Mouse (Mus musculus) forebrain, embryonic 12.5 days (tissue): ENCODE results near the gene Hist1h1c. TPM values are rescaled to one million over a fixed set of nuclear protein-coding genes. Genes with fewer than 3 reads are reported as not detected.

Source experiments
- ATAC-seq: fragments of 200-750 bp; cut with Nextera tagmentation; 2 replicates; pipeline ENCODE4 v1.8.0; 2017; ENCODE audit warnings: moderate TSS enrichment; ENCODE audit not compliant: low FRiP score
- H3K27ac ChIP-seq: fragments of 300-500 bp; sonication (generic); 2 replicates; pipeline ENCODE4 v1.5.1; 2016; ENCODE audit warnings: mild to moderate bottlenecking
- H3K27me3 ChIP-seq: fragments of 300-500 bp; sonication (generic); 2 replicates; pipeline ENCODE4 v1.6.1; 2016; ENCODE audit warnings: mild to moderate bottlenecking
- H3K36me3 ChIP-seq: fragments of 300-500 bp; sonication (generic); replicated peaks from 2 replicates; pipeline ENCODE4 v1.6.1; 2016; ENCODE audit warnings: mild to moderate bottlenecking
- H3K4me1 ChIP-seq: fragments of 300-500 bp; sonication (generic); 2 replicates; pipeline ENCODE4 v1.6.1; 2016
- H3K4me2 ChIP-seq: fragments of 300-500 bp; sonication (generic); 2 replicates; pipeline ENCODE4 v1.6.1; 2016; ENCODE audit warnings: mild to moderate bottlenecking, moderate library complexity
- H3K4me3 ChIP-seq: fragments of 300-500 bp; sonication (generic); replicated peaks from 2 replicates; pipeline ENCODE4 v1.5.1; 2016; ENCODE audit warnings: mild to moderate bottlenecking
- H3K9ac ChIP-seq: fragments of 300-500 bp; sonication (generic); 2 replicates; pipeline ENCODE4 v1.6.1; 2016; ENCODE audit warnings: mild to moderate bottlenecking
- H3K9me3 ChIP-seq: fragments of 300-500 bp; sonication (generic); 2 replicates; pipeline ENCODE4 v1.6.1; 2016
- WGBS: fragments of 180-500 bp; shearing (Covaris S2); methylation state at CpG from one replicate; pipeline ENCODE4 v1.1.7; 2016; 5-methylcytosine and 5-hydroxymethylcytosine counted together
- polyA plus RNA-seq: library from polyadenylated mRNA; unstranded; fragments of >200 nt; fragmentation: Nextera tagmentation; extraction: Ambion mirVana; gene quantifications from 2 replicates; pipeline ENCODE4 v1.2.1, GENCODE M21; 2016

Hist1h1c gene
- polyA plus RNA-seq, 1 experiment from 2014 or later, result 15.2 TPM

- WGBS, result 91% methylated on average over 4 of the region's 4 CpGs
- no peaks in the 10 kb centered on the region for H3K36me3 ChIP-seq
- ATAC-seq, result no peak
- H3K9ac ChIP-seq, result no peak overlapping the region
- H3K27me3 ChIP-seq, result no peaks in the 10 kb centered on the region
- no peaks in the 10 kb centered on the region for H3K9me3 ChIP-seq
- H3K4me3 ChIP-seq, result no peak overlapping the region
- H3K4me1 ChIP-seq, result no peaks in the 10 kb centered on the region
- no peak overlapping the region for H3K27ac ChIP-seq
- H3K4me2 ChIP-seq, result no peak overlapping the region
These were observed 14.4 kb upstream of the Hist1h1c start for GRCm38 (mm10) chr13:23724239-23724638.

- H3K27ac ChIP-seq, result no peak overlapping the region
- WGBS, result no CpG with 5 or more reads among the region's 1 CpGs
- no peak overlapping the region for H3K4me2 ChIP-seq
- no peaks in the 10 kb centered on the region for H3K4me1 ChIP-seq
- H3K4me3 ChIP-seq, result no peak overlapping the region
- ATAC-seq, result no peak
- H3K27me3 ChIP-seq, result no peaks in the 10 kb centered on the region
- H3K36me3 ChIP-seq, result no peaks in the 10 kb centered on the region
- H3K9ac ChIP-seq, result no peak overlapping the region
- no peaks in the 10 kb centered on the region for H3K9me3 ChIP-seq
These were observed 13.4 kb upstream of the Hist1h1c start for GRCm38 (mm10) chr13:23725213-23725612.

- no peaks in the 10 kb centered on the region for H3K27me3 ChIP-seq
- no peak overlapping the region for H3K4me2 ChIP-seq
- no peak overlapping the region for H3K4me3 ChIP-seq
- H3K4me1 ChIP-seq, result no peaks in the 10 kb centered on the region
- no peaks in the 10 kb centered on the region for H3K36me3 ChIP-seq
- WGBS, result 91% methylated on average over 18 of the region's 18 CpGs
- no peaks in the 10 kb centered on the region for H3K9me3 ChIP-seq
- H3K27ac ChIP-seq, result no peak overlapping the region
- no peak overlapping the region for H3K9ac ChIP-seq
- no peak for ATAC-seq
These were observed 10.0 kb upstream of the Hist1h1c start for GRCm38 (mm10) chr13:23728472-23729191.

DNA sequence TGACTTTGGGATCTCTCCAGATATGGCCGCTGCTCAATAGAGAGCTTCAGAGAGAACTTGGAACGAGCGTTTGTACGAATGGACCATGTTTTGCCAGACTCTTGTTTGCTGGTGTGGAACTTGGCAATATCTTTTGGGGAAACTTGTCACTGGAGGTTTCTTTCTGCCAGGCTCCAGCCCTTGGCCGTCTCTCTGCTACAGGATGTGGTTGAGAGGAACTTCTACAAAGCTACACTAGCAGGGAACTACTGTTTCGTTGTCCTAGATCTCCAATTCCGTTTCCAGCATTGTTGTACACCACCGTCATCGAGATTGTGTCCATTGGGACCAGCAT, 9.4 kb upstream of the Hist1h1c start:
- 95% methylated on average over 9 of the region's 9 CpGs for WGBS
- no peaks in the 10 kb centered on the region for H3K4me1 ChIP-seq
- no peaks in the 10 kb centered on the region for H3K9me3 ChIP-seq
- no peaks in the 10 kb centered on the region for H3K36me3 ChIP-seq
- no peaks in the 10 kb centered on the region for H3K27me3 ChIP-seq
- no peak overlapping the region for H3K27ac ChIP-seq
- H3K4me2 ChIP-seq, result no peak overlapping the region
- H3K4me3 ChIP-seq, result no peak overlapping the region
- H3K9ac ChIP-seq, result no peak overlapping the region
- no peak for ATAC-seq

DNA sequence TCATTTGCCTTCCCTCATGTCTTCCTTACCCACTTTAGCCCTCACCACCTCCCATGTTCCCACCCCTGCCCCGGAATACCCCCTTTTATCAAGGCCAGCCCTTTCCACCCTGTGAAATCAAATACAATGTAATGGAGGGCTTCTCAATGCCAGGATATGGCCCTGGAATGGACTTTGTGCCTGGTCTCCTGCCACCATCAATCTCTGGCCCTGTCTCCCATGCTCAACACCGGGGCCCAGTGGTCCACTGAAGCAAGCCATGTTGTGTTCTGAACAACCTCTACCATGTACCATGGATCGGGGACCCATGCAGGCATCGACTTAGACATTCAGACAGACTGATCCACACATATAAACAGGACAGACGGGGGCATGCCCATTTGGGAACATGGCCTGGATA, 8.9 kb upstream of the Hist1h1c start:
- H3K27ac ChIP-seq, result no peak overlapping the region
- 94% methylated on average over 5 of the region's 5 CpGs for WGBS

GRCm38 (mm10) chr13:23730479-23730878, 8.1 kb upstream of the Hist1h1c start:
- H3K27me3 ChIP-seq, result no peaks in the 10 kb centered on the region
- H3K9ac ChIP-seq, result no peak overlapping the region
- no peak overlapping the region for H3K27ac ChIP-seq
- H3K9me3 ChIP-seq, result no peaks in the 10 kb centered on the region
- H3K4me1 ChIP-seq, result no peaks in the 10 kb centered on the region
- WGBS, result 64% methylated on average over 8 of the region's 8 CpGs
- no peaks in the 10 kb centered on the region for H3K36me3 ChIP-seq
- ATAC-seq, result no peak
- no peak overlapping the region for H3K4me3 ChIP-seq
- H3K4me2 ChIP-seq, result no peak overlapping the region

More for the DNA sequence above, 8.9 kb upstream of the Hist1h1c start:
- no peak for ATAC-seq
- H3K27me3 ChIP-seq, result no peaks in the 10 kb centered on the region
- no peaks in the 10 kb centered on the region for H3K4me1 ChIP-seq
- H3K9me3 ChIP-seq, result no peaks in the 10 kb centered on the region
- no peak overlapping the region for H3K4me3 ChIP-seq
- H3K36me3 ChIP-seq, result no peaks in the 10 kb centered on the region
- H3K9ac ChIP-seq, result no peak overlapping the region
- H3K4me2 ChIP-seq, result no peak overlapping the region

DNA sequence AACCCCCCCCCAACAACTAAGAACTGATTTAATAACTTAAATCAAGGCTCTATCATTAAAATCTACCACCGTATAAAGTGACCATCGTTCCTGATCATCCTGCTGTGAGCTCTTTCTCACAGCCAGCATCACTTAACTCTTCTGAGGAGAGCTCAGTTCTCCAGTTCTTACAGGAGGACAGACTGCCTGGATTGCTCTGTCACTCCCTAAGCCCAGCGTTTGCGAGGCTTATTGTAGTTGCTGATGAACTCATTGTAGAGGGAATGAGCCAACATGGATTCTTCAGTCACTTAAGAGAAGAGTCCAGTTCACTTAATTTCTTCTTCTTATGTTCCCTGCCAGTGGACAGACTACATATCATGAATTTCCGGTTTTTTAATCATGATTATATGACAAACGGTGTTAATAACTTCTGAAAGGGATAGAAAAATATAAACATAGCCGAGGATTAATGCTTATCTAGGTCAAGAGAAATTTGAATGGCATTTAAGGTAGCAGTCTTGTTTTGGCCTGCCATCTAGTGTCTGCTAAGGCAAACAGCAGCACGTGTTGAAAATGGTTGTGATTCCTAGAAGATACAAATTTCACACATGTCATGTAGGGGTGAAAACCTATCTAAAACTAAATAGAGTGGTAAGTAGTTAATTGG, 6.3 kb upstream of the Hist1h1c start:
- H3K4me1 ChIP-seq, result no peaks in the 10 kb centered on the region
- WGBS, result 23% methylated on average over 8 of the region's 8 CpGs
- H3K27ac ChIP-seq, result no peak overlapping the region
- no peak overlapping the region for H3K4me3 ChIP-seq
- H3K4me2 ChIP-seq, result no peak overlapping the region
- ATAC-seq, result no peak
- no peaks in the 10 kb centered on the region for H3K9me3 ChIP-seq
- H3K27me3 ChIP-seq, result no peaks in the 10 kb centered on the region
- H3K9ac ChIP-seq, result no peak overlapping the region
- no peaks in the 10 kb centered on the region for H3K36me3 ChIP-seq

- no peak overlapping the region for H3K4me2 ChIP-seq
- no peak overlapping the region for H3K9ac ChIP-seq
- H3K9me3 ChIP-seq, result no peaks in the 10 kb centered on the region
- ATAC-seq, result no peak
- H3K27me3 ChIP-seq, result no peaks in the 10 kb centered on the region
- no peak overlapping the region for H3K4me3 ChIP-seq
- H3K36me3 ChIP-seq, result no peaks in the 10 kb centered on the region
- H3K4me1 ChIP-seq, result peaks cover 22% of the 10 kb centered on the region
- H3K27ac ChIP-seq, result no peak overlapping the region
- WGBS, result 78% methylated on average over 5 of the region's 5 CpGs
These were observed 1.5 kb upstream of the Hist1h1c start for GRCm38 (mm10) chr13:23737091-23737490.

DNA sequence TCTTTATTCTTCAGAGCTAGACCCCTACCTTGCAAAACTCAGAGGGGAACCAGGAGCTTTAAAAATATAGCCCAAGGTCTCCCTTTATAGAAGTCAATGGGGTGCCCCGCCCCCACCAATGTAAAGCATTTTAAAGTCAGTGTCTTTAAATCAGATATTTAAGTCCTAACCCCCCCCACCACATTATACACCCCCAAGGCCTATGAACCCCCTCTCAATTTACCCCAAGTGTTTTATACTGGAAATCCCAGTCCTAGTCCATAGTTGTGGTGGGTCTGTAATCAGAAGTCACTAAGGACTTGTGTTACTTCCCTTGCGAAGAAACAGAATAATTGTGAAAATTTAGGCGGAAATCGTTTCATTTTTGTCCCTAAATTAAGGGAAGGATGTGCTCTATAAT, 567 bp upstream of the Hist1h1c start:
- Histone ChIP-seq H3K4me1 (peaks cover 22% of the 10 kb centered on the region), H3K9me3 (no peaks in the 10 kb centered on the region), H3K4me3 (peak overlapping the region; percentile 58; the same call in 1 of the 2 replicates), H3K27me3 (no peaks in the 10 kb centered on the region), H3K27ac (peak overlapping the region; percentile 99), H3K36me3 (no peaks in the 10 kb centered on the region), H3K4me2 (peak overlapping the region; percentile 95), H3K9ac (peak overlapping the region; percentile 36; the same call in 1 of the 2 replicates)
- 20% methylated on average over 4 of the region's 4 CpGs for WGBS
- no peak for ATAC-seq

DNA sequence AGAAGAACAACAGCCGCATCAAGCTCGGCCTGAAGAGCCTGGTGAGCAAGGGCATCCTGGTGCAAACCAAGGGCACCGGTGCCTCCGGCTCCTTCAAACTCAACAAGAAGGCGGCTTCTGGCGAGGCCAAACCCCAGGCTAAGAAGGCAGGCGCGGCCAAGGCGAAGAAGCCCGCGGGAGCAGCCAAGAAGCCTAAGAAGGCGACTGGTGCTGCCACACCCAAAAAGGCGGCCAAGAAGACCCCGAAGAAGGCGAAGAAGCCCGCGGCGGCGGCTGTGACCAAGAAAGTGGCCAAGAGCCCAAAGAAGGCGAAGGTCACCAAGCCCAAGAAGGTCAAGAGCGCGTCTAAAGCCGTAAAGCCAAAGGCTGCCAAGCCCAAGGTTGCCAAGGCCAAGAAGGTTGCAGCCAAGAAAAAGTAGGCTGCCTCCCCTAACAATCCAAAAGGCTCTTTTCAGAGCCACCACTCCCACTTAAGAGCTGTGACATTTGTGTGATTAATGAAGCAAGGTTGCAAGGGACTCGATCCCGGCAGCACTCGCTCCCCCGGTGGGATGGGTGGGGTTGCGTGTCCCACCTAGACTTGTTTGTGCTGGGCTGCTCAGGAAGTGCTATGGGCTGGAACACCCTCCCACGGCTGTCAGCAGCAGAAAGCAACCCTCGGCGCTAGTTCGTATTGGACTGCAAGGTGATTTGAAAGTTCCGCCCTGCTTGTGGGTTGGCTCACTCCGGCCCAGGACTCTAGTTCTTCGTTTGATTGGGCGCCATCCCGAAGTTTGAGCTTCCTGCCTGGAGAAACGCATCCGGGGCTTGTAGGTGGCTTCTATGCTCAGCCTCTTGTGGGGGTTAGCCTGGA, 687 bp downstream of the Hist1h1c start:
- peaks cover 26% of the 10 kb centered on the region for H3K4me1 ChIP-seq
- H3K36me3 ChIP-seq, result no peaks in the 10 kb centered on the region
- H3K9me3 ChIP-seq, result no peaks in the 10 kb centered on the region
- ATAC-seq, result peak; percentile 84
- H3K27ac ChIP-seq, result peak overlapping the region; percentile 99
- H3K4me2 ChIP-seq, result peak overlapping the region; percentile 95
- peak overlapping the region; percentile 58 for H3K4me3 ChIP-seq
- WGBS, result under 1% methylated on average over 38 of the region's 39 CpGs
- peak overlapping the region; percentile 90 for H3K9ac ChIP-seq
- no peaks in the 10 kb centered on the region for H3K27me3 ChIP-seq

DNA sequence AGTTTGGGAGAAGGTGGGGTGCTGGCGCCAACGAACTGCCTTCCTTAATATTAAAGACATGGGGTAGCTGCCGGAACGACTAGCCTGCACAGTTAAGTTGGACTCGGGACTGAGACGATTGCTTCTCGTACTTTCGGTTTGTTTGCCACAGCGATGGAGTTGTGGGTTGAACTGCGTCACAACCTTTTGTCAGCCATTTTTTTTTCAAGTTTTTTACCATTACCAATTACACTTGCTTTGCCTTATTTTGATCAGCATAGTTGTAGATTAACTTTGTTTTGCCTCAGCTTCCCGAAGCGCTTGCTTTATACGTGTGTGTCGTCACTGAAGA, 1.3 kb downstream of the Hist1h1c start:
- no peaks in the 10 kb centered on the region for H3K9me3 ChIP-seq
- no peaks in the 10 kb centered on the region for H3K27me3 ChIP-seq
- peak overlapping the region; percentile 58 for H3K4me3 ChIP-seq
- WGBS, result under 1% methylated on average over 14 of the region's 14 CpGs
- ATAC-seq, result no peak
- peak overlapping the region; percentile 99 for H3K27ac ChIP-seq
- H3K4me1 ChIP-seq, result peaks cover 31% of the 10 kb centered on the region
- H3K4me2 ChIP-seq, result peak overlapping the region; percentile 95
- H3K36me3 ChIP-seq, result no peaks in the 10 kb centered on the region
- peak overlapping the region; percentile 90 for H3K9ac ChIP-seq

- ATAC-seq, result no peak
- H3K36me3 ChIP-seq, result no peaks in the 10 kb centered on the region
- H3K4me3 ChIP-seq, result peak overlapping the region; percentile 58
- H3K4me2 ChIP-seq, result peak overlapping the region; percentile 95
- no peaks in the 10 kb centered on the region for H3K9me3 ChIP-seq
- 41% methylated on average over 13 of the region's 13 CpGs for WGBS
- H3K9ac ChIP-seq, result peak overlapping the region; percentile 90
- H3K4me1 ChIP-seq, result peaks cover 31% of the 10 kb centered on the region
- H3K27me3 ChIP-seq, result no peaks in the 10 kb centered on the region
- peak overlapping the region; percentile 99 for H3K27ac ChIP-seq
These were observed 1.7 kb downstream of the Hist1h1c start for GRCm38 (mm10) chr13:23740256-23740840.
